Mouse (Mus musculus) hindbrain, embryonic 16.5 days (tissue): ENCODE measurements around the gene Kdelr3. TPM values are rescaled to one million over a fixed set of nuclear protein-coding genes. Genes with fewer than 3 reads are reported as not detected.
A peak's percentile ranks its signal among the peaks of the same experiment; 100 is the strongest.

ENCODE experiments used
- ATAC-seq: fragments of 200-750 bp; cut with Nextera tagmentation; 2 replicates; pipeline ENCODE4 v1.8.0; 2017; ENCODE audit warnings: moderate TSS enrichment, moderate library complexity
- H3K27ac ChIP-seq: fragments of 300-500 bp; sonication (generic); 2 replicates; pipeline ENCODE4 v1.5.1; 2014; ENCODE audit warnings: low read depth, mild to moderate bottlenecking, control low read depth, low read length, moderate library complexity
- H3K27me3 ChIP-seq: fragments of 300-500 bp; sonication (generic); replicated peaks from 2 replicates; pipeline ENCODE4 v1.6.1; 2014; ENCODE audit warnings: low read length; ENCODE audit not compliant: control insufficient read depth, insufficient read depth
- H3K36me3 ChIP-seq: fragments of 300-500 bp; sonication (generic); 2 replicates; pipeline ENCODE4 v1.6.1; 2014; ENCODE audit warnings: mild to moderate bottlenecking, low read length, moderate library complexity, mixed read lengths; ENCODE audit not compliant: control insufficient read depth, insufficient read depth
- H3K4me1 ChIP-seq: fragments of 300-500 bp; sonication (generic); 2 replicates; pipeline ENCODE4 v1.6.1; 2014; ENCODE audit warnings: low read depth, low read length; ENCODE audit not compliant: control insufficient read depth, insufficient read depth
- H3K4me2 ChIP-seq: fragments of 300-500 bp; sonication (generic); 2 replicates; pipeline ENCODE4 v1.6.1; 2014; ENCODE audit warnings: mild to moderate bottlenecking, low read length, control low read depth, moderate library complexity
- H3K4me3 ChIP-seq: fragments of 300-500 bp; sonication (generic); 2 replicates; pipeline ENCODE4 v1.5.1; 2014; ENCODE audit warnings: mild to moderate bottlenecking, low read length, control low read depth, moderate library complexity
- H3K9ac ChIP-seq: fragments of 300-500 bp; sonication (generic); 2 replicates; pipeline ENCODE4 v1.6.1; 2014; ENCODE audit warnings: low read depth, mild to moderate bottlenecking, control low read depth, low read length, moderate library complexity
- H3K9me3 ChIP-seq: fragments of 300-500 bp; sonication (generic); 2 replicates; pipeline ENCODE4 v1.6.1; 2014; ENCODE audit warnings: mild to moderate bottlenecking, low read length, moderate library complexity; ENCODE audit not compliant: control insufficient read depth
- WGBS: fragments of 180-500 bp; shearing (Covaris S2); extraction: QIAGEN DNeasy Blood & Tissue Kit; methylation state at CpG from one replicate; pipeline ENCODE4 v1.1.7; 2014; 5-methylcytosine and 5-hydroxymethylcytosine counted together
- polyA plus RNA-seq: library from polyadenylated mRNA; unstranded; fragments of >200 nt; fragmentation: Nextera tagmentation; extraction: Ambion mirVana; gene quantifications from 2 replicates; pipeline ENCODE4 v1.2.1, GENCODE M21; 2015

Gene Kdelr3
- polyA plus RNA-seq, 1 experiment from 2014 or later = 11.6 TPM

DNA sequence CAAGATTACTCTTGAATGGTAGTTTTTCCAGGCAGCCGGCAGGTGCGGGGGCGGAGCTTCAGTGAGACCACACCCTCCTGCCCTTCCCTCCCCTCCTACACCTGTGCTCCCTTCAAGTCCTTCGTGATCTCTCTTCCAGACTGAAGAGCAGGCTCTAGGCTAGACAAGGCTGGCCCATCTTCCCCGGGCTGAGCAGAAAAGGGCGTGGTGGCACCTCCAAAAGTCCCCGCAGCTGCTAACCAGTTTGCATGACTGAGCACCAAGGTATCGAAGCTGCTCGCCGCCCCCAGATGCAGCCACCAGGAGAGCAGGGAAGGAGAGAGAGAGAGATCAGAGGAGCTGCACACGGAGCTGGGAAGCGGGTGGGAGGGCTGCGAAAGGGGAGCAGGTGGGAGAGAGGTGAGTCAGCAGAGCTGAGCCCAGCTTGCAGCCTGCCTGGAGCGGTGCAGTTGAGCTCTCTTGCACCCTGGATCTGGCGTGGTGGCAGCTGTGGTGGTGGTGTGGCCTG lies 35.0 kb upstream of the Kdelr3 start:
- no peak for ATAC-seq
- Histone ChIP-seq H3K27ac (no peak overlapping the region), H3K9me3 (no peaks in the 10 kb centered on the region), H3K9ac (no peak overlapping the region), H3K4me3 (no peak overlapping the region), H3K4me2 (no peak overlapping the region), H3K27me3 (0 out of 2 replicates have a peak, but pooled peaks cover 2% of the 10 kb centered on the region), H3K4me1 (no peaks in the 10 kb centered on the region), H3K36me3 (no peaks in the 10 kb centered on the region)
- 9% methylated on average over 15 of the region's 15 CpGs for WGBS

DNA sequence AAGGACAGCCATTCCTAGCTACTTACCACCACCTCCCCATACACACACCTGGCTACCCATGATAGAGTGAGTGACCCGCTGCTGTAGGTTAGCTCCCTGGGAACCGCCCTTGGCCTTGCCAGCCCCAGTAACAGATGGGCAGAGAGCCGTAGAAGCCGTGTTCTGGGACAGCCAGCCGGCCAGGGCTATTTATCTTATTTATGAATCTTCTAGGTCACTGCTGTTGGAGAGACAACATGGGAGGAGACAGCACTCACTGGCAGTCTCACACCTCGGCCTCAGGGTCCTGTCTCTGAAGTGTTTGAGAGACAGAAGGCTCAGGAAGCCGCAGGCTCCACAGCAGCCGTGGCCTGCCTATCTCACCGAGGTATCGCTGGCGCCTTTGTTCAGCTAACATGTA lies 26.7 kb upstream of the Kdelr3 start:
- Histone ChIP-seq H3K9ac (no peak overlapping the region; the same call in 1 of the 2 replicates), H3K4me1 (no peaks in the 10 kb centered on the region), H3K27me3 (peaks cover under 1% of the 10 kb centered on the region; the same call in 1 of the 2 replicates), H3K4me3 (no peak overlapping the region), H3K4me2 (no peak overlapping the region), H3K36me3 (no peaks in the 10 kb centered on the region), H3K9me3 (no peaks in the 10 kb centered on the region), H3K27ac (no peak overlapping the region)
- no peak for ATAC-seq
- 46% methylated on average over 11 of the region's 11 CpGs for WGBS

DNA sequence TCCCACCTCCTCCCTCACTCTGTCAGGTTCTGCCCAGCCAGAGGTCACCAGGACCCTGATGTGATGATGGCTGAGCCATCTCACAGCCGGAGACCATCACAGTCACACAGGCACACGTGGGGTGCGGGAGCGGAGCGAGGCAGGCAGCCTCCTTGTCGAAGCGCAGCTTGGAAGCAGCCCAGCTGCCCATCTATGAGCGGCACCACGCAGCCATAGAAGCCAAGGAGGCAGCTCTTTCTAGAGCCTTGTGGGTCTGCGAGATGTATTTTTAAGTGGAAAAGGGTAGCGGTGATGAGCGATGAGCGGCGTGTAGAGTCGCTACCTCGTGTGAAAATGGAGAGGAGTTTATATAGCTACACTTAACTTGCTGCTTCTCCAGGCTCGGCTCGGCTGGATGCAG lies 22.7 kb upstream of the Kdelr3 start:
- Histone ChIP-seq H3K4me2 (peak overlapping the region; percentile 25; the same call in 1 of the 2 replicates), H3K27me3 (peaks cover 5% of the 10 kb centered on the region; the same call in 1 of the 2 replicates), H3K4me3 (no peak overlapping the region), H3K27ac (no peak overlapping the region), H3K9me3 (no peaks in the 10 kb centered on the region), H3K9ac (no peak overlapping the region), H3K36me3 (no peaks in the 10 kb centered on the region), H3K4me1 (no peaks in the 10 kb centered on the region)
- WGBS = 40% methylated on average over 18 of the region's 18 CpGs
- ATAC-seq = no peak

DNA sequence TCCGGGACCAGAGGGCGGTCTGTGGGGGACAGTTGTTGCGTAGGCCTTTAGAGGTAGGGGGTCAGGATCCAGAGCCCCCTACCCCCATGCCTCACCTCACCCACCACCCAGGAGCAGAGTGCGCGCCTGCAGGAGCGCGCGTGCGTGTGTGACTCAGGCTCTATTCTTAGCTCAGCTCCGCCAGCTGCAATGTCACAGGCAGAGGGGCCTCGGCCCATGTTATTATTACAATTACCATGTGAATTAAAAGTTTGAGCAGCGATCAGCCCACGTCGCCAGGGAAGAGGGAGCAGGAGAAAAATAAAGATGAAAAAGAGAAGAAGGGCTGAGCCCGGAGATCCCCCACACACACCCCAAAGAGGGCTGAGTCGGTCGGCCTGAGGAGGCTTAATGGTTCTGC lies 16.1 kb upstream of the Kdelr3 start:
- Histone ChIP-seq H3K9ac (no peak overlapping the region), H3K36me3 (no peaks in the 10 kb centered on the region), H3K27me3 (peaks cover 30% of the 10 kb centered on the region), H3K27ac (no peak overlapping the region), H3K4me3 (no peak overlapping the region), H3K9me3 (no peaks in the 10 kb centered on the region), H3K4me2 (no peak overlapping the region), H3K4me1 (peaks cover 5% of the 10 kb centered on the region)
- 64% methylated on average over 17 of the region's 17 CpGs for WGBS
- no peak for ATAC-seq

DNA sequence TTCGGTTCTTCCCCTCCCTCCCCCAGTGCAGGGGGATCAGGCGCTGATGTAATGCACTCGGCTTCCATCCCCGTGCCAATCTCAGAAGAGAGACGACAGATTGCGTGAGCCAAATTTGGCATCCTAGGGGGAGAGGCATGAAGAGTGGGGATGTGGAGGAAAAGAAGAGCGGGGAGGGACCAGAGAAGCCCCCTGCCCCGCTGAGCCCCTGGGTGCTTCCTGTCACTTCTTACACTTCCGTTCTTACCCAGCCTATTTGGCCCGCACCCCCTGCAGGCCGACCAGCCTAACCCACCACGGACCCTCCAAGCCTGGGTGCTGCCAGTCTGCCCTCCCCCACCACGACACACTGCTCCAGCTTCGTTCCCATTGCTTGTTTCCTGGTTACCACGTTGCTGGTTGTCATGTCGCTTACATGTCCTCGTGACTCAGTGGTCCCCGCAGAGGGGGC lies 13.3 kb upstream of the Kdelr3 start:
- WGBS = 18% methylated on average over 18 of the region's 18 CpGs
- Histone ChIP-seq H3K9me3 (no peaks in the 10 kb centered on the region), H3K4me2 (no peak overlapping the region), H3K36me3 (no peaks in the 10 kb centered on the region), H3K27ac (no peak overlapping the region), H3K4me1 (peaks cover 13% of the 10 kb centered on the region), H3K27me3 (peaks cover 50% of the 10 kb centered on the region), H3K9ac (no peak overlapping the region), H3K4me3 (no peak overlapping the region)
- no peak for ATAC-seq

DNA sequence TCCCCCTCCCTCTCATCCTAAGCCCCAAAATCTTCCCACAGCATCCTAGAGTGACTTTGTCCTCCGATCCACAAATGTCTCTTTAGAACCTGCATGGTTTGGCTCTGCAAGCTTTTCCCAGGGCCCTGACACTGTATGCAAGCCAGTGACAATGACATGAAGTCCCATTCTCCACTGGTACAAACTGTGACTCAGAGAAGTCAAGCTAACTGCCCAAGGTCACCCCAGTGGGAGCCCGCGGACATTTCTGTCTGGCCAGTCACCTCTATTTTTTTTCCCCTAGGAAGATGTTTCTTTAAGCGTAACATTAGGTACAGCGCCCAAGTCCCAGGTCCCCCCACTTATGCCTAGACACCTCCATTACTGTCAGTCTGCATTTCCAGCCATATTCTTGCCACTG lies 12.8 kb upstream of the Kdelr3 start:
- H3K4me3 ChIP-seq = no peak overlapping the region
- no peak overlapping the region for H3K27ac ChIP-seq
- H3K4me2 ChIP-seq = no peak overlapping the region
- H3K27me3 ChIP-seq = peaks cover 55% of the 10 kb centered on the region
- H3K4me1 ChIP-seq = peaks cover 13% of the 10 kb centered on the region
- no peaks in the 10 kb centered on the region for H3K36me3 ChIP-seq
- 73% methylated on average over 5 of the region's 5 CpGs for WGBS
- no peak for ATAC-seq
- no peak overlapping the region for H3K9ac ChIP-seq
- no peaks in the 10 kb centered on the region for H3K9me3 ChIP-seq

DNA sequence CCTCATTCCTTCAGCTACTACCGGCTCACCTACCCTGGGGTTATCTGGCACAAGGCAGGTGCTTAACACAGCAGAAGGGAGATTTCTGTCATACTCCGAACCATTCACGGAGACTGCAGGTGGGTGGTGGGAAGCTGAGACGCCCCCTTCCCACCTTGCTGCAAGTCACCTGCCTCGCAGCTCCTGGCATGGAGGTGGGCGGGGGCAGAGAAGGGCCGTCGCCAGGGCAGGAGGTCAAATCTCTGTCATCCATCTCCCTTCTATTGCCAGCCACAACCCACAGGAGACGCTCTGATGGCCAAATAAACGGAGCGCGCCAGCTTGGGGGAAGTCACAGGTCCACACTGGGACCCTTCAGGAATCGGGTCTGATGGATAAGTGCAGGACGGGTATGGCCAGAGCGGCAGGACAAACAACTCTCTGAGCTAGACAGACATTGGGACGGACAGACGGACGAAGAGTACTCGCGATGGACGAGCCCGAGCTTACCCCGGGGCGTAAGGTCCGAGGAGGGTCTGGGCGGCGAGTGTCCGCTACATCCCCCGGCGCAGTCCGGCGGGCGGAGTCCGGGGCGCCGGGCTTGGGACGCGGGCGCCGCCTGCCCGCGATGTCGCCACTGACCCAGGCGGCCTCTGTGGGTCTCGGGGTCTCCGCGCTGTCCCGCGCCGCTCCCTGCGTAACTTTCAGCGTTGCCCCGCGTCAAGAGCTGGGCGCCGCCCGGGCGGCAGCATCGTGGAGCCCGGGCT lies 11.3 kb upstream of the Kdelr3 start, which contains the start of gene Kcnj4:
TSS of gene Kcnj4 (minus strand) at position 535 of the 746 bp plus-strand sequence.
- H3K9ac ChIP-seq = peak within 1 kb of the TSS; percentile 69
- ATAC-seq = peak; percentile 9; the same call in 1 of the 2 replicates
- peaks cover 58% of the 10 kb centered on the region for H3K27me3 ChIP-seq
- peak within 1 kb of the TSS; percentile 100 for H3K4me2 ChIP-seq
- H3K9me3 ChIP-seq = no peaks in the 10 kb centered on the region
- H3K36me3 ChIP-seq = no peaks in the 10 kb centered on the region
- WGBS = 2% methylated on average over 38 of the region's 60 CpGs
- H3K27ac ChIP-seq = no peak within 1 kb of the TSS
- peaks cover 13% of the 10 kb centered on the region for H3K4me1 ChIP-seq
- peak within 1 kb of the TSS; percentile 61 for H3K4me3 ChIP-seq

DNA sequence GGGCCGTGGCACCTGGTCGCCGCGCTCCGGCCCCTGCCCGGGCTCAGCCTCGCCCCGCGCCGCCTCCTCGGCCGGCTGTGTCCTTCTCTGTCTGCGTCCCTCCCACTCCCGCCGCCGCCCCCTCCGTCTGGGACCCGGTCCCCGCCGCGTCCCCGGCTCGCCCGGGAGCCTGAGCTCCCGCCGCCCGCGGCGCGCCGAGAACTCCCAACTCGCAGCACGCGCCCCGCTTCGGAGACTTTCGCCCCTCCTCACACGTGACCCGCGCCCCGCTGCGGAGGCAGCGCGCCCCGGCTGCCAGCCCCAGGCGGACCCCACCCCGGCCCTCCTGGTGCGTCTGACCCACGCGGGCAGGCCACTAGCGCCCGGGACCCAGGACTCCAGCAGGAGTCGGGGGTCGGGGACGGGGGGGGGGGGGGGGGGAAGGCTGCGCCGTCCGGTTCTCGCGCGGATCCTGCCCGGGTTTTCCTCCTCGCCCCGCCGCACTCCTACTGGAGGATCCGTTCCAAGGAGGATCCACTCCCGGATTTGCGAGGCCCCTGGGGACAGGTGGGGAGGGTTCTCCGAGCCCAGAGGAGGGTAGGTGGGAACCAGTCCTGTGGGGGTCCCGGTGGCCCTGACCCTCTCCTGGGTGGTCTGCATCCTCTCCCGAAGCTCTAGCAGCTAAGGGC lies 10.5 kb upstream of the Kdelr3 start:
- WGBS = 1% methylated on average over 47 of the region's 71 CpGs
- no peaks in the 10 kb centered on the region for H3K36me3 ChIP-seq
- peaks cover 63% of the 10 kb centered on the region for H3K27me3 ChIP-seq
- H3K4me2 ChIP-seq = peak overlapping the region; percentile 100
- no peaks in the 10 kb centered on the region for H3K9me3 ChIP-seq
- H3K27ac ChIP-seq = no peak overlapping the region
- ATAC-seq = peak; percentile 46
- H3K4me3 ChIP-seq = peak overlapping the region; percentile 61
- peak overlapping the region; percentile 69 for H3K9ac ChIP-seq
- peaks cover 13% of the 10 kb centered on the region for H3K4me1 ChIP-seq

DNA sequence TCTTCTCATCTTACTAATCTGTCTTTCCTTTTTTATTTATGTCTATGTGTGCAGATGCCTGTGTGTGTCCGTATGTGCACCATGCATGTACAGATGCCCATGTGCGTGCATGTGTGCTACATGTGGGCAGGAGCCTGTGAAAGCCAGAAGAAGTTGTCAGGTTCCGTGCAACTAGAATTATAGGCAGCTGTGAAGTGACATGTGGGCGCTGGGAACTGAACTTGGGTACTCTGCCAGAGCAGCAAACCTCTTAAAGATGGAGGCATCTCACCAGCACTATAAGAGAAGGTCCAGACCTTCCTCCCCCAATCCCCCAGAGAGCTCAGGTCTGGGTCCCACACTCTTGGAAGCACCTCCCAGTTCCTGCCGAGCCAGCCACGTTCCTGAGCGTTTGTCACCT lies 9.8 kb upstream of the Kdelr3 start:
- no peak for ATAC-seq
- Histone ChIP-seq H3K9me3 (no peaks in the 10 kb centered on the region), H3K4me3 (no peak overlapping the region; the same call in 1 of the 2 replicates), H3K9ac (no peak overlapping the region), H3K4me1 (peaks cover 16% of the 10 kb centered on the region), H3K27me3 (peaks cover 65% of the 10 kb centered on the region), H3K4me2 (no peak overlapping the region; the same call in none of the 2 replicates), H3K27ac (no peak overlapping the region), H3K36me3 (no peaks in the 10 kb centered on the region)
- 37% methylated on average over 7 of the region's 7 CpGs for WGBS
